Mouse (Mus musculus): ENCODE measurements around the gene Sh3rf3.

Sh3rf3 gene

GRCm38 (mm10) chr10:59149956-59150383, 336.8 kb downstream of the Sh3rf3 start:
- H3K9me3 ChIP-seq (ENCODE audit: low read length) = no peaks in the 10 kb centered on the region
- H3K27me3 ChIP-seq (ENCODE audit: insufficient read depth, low read length) = peaks cover 15% of the 10 kb centered on the region
- H3K4me1 ChIP-seq (replicated peaks; ENCODE audit: low read depth, low read length) = peaks cover 12% of the 10 kb centered on the region; the same call in 1 of the 2 replicates
- H3K4me3 ChIP-seq (replicated peaks; ENCODE audit: low read length) = no peak overlapping the region
- H3K36me3 ChIP-seq (ENCODE audit: insufficient read depth, low read length) = no peaks in the 10 kb centered on the region
- TF ChIP-seq CTCF (conservative IDR thresholded peaks at IDR 0.05; ENCODE audit: low read length) = peak; percentile 73
- no peak; the same call in 1 of the 2 replicates for TF ChIP-seq POU5F1 (IDR thresholded peaks at IDR 0.05; ENCODE audit: borderline replicate concordance, low read length)

GRCm38 (mm10) chr10:59150938-59151657, 337.9 kb downstream of the Sh3rf3 start:
- TF ChIP-seq NANOG (IDR thresholded peaks at IDR 0.05; ENCODE audit: borderline replicate concordance, low read length) (no peak), POU5F1 (IDR thresholded peaks at IDR 0.05; ENCODE audit: borderline replicate concordance, low read length) (no peak), CTCF (conservative IDR thresholded peaks at IDR 0.05; ENCODE audit: low read length) (no peak)
- peaks cover 15% of the 10 kb centered on the region for H3K27me3 ChIP-seq (ENCODE audit: insufficient read depth, low read length)
- H3K36me3 ChIP-seq (ENCODE audit: insufficient read depth, low read length) = no peaks in the 10 kb centered on the region
- H3K4me1 ChIP-seq (replicated peaks; ENCODE audit: low read depth, low read length) = peaks cover 12% of the 10 kb centered on the region; the same call in 1 of the 2 replicates
- H3K9me3 ChIP-seq (ENCODE audit: low read length) = no peaks in the 10 kb centered on the region
- no peak overlapping the region for H3K4me3 ChIP-seq (replicated peaks; ENCODE audit: low read length)

GRCm38 (mm10) chr10:59152544-59153081, 339.5 kb downstream of the Sh3rf3 start:
- Histone ChIP-seq H3K4me3 (replicated peaks; ENCODE audit: low read length) (no peak overlapping the region), H3K36me3 (ENCODE audit: insufficient read depth, low read length) (no peaks in the 10 kb centered on the region), H3K9me3 (ENCODE audit: low read length) (no peaks in the 10 kb centered on the region), H3K4me1 (replicated peaks; ENCODE audit: low read depth, low read length) (peaks cover 12% of the 10 kb centered on the region; the same call in 1 of the 2 replicates), H3K27me3 (ENCODE audit: insufficient read depth, low read length) (peaks cover 15% of the 10 kb centered on the region)
- TF ChIP-seq POU5F1 (IDR thresholded peaks at IDR 0.05; ENCODE audit: borderline replicate concordance, low read length) (no peak), NANOG (IDR thresholded peaks at IDR 0.05; ENCODE audit: borderline replicate concordance, low read length) (no peak), CTCF (conservative IDR thresholded peaks at IDR 0.05; ENCODE audit: low read length) (no peak)

DNA sequence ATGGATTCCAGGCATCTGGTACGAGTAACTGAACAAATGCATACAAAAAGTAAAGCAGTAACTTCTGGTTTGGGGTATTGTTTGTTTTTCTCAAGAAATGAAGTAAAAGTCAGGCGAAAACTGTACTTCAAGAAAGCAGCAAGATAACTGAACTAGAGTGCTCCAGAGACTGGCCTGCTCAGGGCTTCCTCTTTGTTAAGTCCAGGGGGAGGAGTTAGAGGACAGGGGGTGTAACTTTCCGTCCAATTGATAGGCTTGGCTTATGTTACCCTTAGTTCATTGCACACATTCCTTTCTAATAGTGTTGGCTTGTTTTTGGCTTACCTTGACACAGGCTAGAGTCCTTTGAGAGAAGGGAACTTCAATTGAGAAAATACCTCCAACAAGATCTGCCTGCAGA, 345.5 kb downstream of the Sh3rf3 start:
- no peaks in the 10 kb centered on the region for H3K27me3 ChIP-seq (ENCODE audit: insufficient read depth, low read length)
- H3K9me3 ChIP-seq (ENCODE audit: low read length) = no peaks in the 10 kb centered on the region
- TF ChIP-seq NANOG (IDR thresholded peaks at IDR 0.05; ENCODE audit: borderline replicate concordance, low read length) (no peak), POU5F1 (IDR thresholded peaks at IDR 0.05; ENCODE audit: borderline replicate concordance, low read length) (no peak), CTCF (conservative IDR thresholded peaks at IDR 0.05; ENCODE audit: low read length) (no peak)
- no peak overlapping the region for H3K4me3 ChIP-seq (replicated peaks; ENCODE audit: low read length)
- H3K4me1 ChIP-seq (replicated peaks; ENCODE audit: low read depth, low read length) = no peaks in the 10 kb centered on the region
- H3K36me3 ChIP-seq (ENCODE audit: insufficient read depth, low read length) = no peaks in the 10 kb centered on the region

DNA sequence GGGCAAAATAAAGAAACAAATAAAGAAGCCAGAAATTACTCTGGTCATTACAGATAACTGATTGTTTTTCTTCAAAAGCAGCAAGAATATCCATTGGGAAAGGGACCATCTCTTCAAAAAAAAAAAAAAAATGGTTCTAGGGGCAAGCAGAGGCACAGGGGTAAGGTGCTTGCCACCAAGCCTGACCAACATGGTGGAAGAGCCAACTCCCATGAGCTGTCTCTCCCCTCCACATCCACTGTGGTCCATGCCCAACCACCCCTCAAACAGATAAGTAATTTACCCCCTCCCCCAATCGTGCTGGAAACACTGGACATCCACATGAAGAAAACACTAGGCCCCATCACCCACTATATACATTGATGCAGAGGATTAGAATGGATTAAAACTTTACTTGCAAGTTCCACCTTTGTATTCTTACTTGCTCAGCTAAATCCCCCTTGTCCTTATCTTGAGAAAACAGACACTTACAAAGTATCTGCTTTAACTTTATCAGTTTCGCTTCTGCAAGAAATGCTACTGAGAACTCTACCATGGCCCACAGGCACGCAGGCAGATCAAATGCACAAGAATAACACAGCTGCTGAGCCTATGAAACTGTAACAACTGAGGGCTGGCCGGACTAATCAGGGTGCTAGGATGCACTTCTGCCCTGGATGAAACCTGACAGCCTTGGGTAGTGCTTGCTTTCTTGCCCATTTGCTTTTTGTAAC, 349.2 kb downstream of the Sh3rf3 start:
- no peak overlapping the region for H3K4me3 ChIP-seq (replicated peaks; ENCODE audit: low read length)
- H3K4me1 ChIP-seq (replicated peaks; ENCODE audit: low read depth, low read length) = peaks cover 5% of the 10 kb centered on the region

DNA sequence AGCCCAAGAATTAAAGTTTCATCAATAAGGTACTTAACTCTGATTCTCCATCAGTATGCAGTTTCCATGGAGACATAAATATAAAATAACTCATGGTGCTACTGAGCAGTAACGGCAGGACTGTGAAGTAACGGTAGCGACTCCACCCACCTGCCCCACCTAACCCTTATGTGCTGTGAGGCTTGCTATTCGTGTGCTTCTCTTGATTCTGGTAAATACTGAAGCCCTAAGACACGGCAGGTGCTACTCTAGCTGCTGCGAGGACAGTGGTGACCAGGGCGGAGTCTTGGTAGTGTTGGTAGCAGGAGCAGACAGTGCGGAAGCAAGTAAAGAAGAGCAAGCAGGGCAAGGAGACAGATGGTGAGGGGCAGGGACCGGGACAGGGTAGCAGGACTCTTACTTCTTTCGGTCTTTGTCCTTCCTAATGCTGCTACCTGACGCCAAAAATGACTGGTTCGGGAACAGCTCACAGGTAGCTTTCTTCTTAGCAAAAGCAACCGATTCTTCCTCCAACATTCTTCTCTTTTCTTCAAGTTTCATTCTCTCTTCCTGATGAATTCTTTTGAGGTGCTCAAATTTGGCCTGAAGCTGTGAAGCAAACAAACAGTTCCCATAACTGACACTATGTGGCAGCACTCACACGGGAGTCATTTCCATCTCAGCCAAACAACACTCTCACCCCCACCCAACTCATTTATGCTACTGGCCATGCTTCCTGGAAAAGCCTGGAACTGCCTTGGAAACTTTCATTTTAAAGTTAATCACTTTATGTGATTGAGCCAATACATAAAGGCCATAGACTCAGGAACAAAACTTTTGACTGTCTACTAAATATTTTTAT, 353.2 kb downstream of the Sh3rf3 start:
- no peaks in the 10 kb centered on the region for H3K27me3 ChIP-seq (ENCODE audit: insufficient read depth, low read length)

More for the DNA sequence above, 349.2 kb downstream of the Sh3rf3 start:
- H3K9me3 ChIP-seq (ENCODE audit: low read length) = no peaks in the 10 kb centered on the region
- H3K27me3 ChIP-seq (ENCODE audit: insufficient read depth, low read length) = no peaks in the 10 kb centered on the region
- no peaks in the 10 kb centered on the region for H3K36me3 ChIP-seq (ENCODE audit: insufficient read depth, low read length)
- TF ChIP-seq CTCF (conservative IDR thresholded peaks at IDR 0.05; ENCODE audit: low read length) (no peak), NANOG (IDR thresholded peaks at IDR 0.05; ENCODE audit: borderline replicate concordance, low read length) (no peak), POU5F1 (IDR thresholded peaks at IDR 0.05; ENCODE audit: borderline replicate concordance, low read length) (no peak)

DNA sequence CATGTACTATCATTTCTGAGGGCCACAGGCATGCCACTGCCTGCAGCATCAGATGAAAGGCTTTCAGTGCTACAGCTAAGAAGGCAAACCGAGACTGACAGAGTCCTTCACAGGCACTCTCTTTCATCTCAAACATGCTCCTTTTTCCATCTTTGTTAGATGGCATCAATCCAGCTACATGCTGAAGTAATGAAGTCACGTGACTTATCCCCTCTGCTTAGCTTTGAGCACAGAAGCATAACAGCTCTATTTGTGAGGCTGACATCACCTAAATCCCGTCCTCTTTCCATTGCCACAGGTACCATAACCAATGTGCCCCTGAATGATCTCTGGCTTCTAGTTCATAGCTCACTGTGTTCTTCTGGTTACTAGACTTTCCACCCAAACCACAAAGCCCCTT, 357.9 kb downstream of the Sh3rf3 start:
- Histone ChIP-seq H3K4me3 (replicated peaks; ENCODE audit: low read length) (no peak overlapping the region), H3K36me3 (ENCODE audit: insufficient read depth, low read length) (no peaks in the 10 kb centered on the region), H3K9me3 (ENCODE audit: low read length) (no peaks in the 10 kb centered on the region), H3K27me3 (ENCODE audit: insufficient read depth, low read length) (no peaks in the 10 kb centered on the region), H3K4me1 (replicated peaks; ENCODE audit: low read depth, low read length) (peaks cover 4% of the 10 kb centered on the region)
- TF ChIP-seq POU5F1 (IDR thresholded peaks at IDR 0.05; ENCODE audit: borderline replicate concordance, low read length) = no peak
- no peak for TF ChIP-seq NANOG (IDR thresholded peaks at IDR 0.05; ENCODE audit: borderline replicate concordance, low read length)
- TF ChIP-seq CTCF (conservative IDR thresholded peaks at IDR 0.05; ENCODE audit: low read length) = no peak

More for the DNA sequence above, 353.2 kb downstream of the Sh3rf3 start:
- Histone ChIP-seq H3K4me3 (replicated peaks; ENCODE audit: low read length) (peak overlapping the region; percentile 49; the same call in 1 of the 2 replicates), H3K36me3 (ENCODE audit: insufficient read depth, low read length) (no peaks in the 10 kb centered on the region), H3K4me1 (replicated peaks; ENCODE audit: low read depth, low read length) (peaks cover 5% of the 10 kb centered on the region), H3K9me3 (ENCODE audit: low read length) (no peaks in the 10 kb centered on the region)
- TF ChIP-seq NANOG (IDR thresholded peaks at IDR 0.05; ENCODE audit: borderline replicate concordance, low read length) (no peak), CTCF (conservative IDR thresholded peaks at IDR 0.05; ENCODE audit: low read length) (peak; percentile 76)

DNA sequence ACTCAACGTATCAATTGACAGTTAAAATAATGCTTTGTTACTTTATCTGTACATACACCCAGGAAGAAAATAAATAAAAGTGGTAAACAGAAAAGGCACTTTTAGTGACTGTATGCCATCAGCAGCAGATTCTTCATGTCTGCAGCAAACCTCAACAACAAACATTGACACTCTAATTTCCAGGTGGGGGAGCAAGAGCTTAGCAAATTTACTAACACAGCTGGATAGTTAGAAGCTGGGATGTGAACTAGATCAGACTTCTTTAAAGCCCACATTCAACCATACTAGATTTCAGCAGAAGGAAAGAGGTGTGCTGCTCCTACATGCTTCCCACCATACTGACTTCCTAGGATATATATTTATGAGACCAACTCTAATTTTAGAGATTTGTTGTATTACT, 359.4 kb downstream of the Sh3rf3 start:
- Histone ChIP-seq H3K36me3 (ENCODE audit: insufficient read depth, low read length) (no peaks in the 10 kb centered on the region), H3K9me3 (ENCODE audit: low read length) (no peaks in the 10 kb centered on the region), H3K4me3 (replicated peaks; ENCODE audit: low read length) (no peak overlapping the region), H3K4me1 (replicated peaks; ENCODE audit: low read depth, low read length) (no peaks in the 10 kb centered on the region), H3K27me3 (ENCODE audit: insufficient read depth, low read length) (no peaks in the 10 kb centered on the region)
- no peak for TF ChIP-seq POU5F1 (IDR thresholded peaks at IDR 0.05; ENCODE audit: borderline replicate concordance, low read length)
- no peak for TF ChIP-seq NANOG (IDR thresholded peaks at IDR 0.05; ENCODE audit: borderline replicate concordance, low read length)
- TF ChIP-seq CTCF (conservative IDR thresholded peaks at IDR 0.05; ENCODE audit: low read length) = no peak

All from E14TG2a.4 (cell line).